Mouse (Mus musculus) forebrain, embryonic 14.5 days (tissue): ENCODE measurements around the gene Rab6a. TPM values are rescaled to one million over a fixed set of nuclear protein-coding genes. Genes with fewer than 3 reads are reported as not detected.

ENCODE experiments used
- ATAC-seq: fragments of 200-750 bp; cut with Nextera tagmentation; 2 replicates; pipeline ENCODE4 v1.8.0; 2017; ENCODE audit warnings: mild to moderate bottlenecking, moderate library complexity
- DNase-seq: peaks from one replicate; pipeline ENCODE4 v3.0.0-alpha.2; 2015; ENCODE audit warnings: low spot score
- H3K27ac ChIP-seq: fragments of 300-500 bp; sonication (generic); 2 replicates; pipeline ENCODE4 v1.5.1; 2014; ENCODE audit warnings: low read depth, mild to moderate bottlenecking, control low read depth, low read length, moderate library complexity
- H3K27me3 ChIP-seq: fragments of 300-500 bp; sonication (generic); replicated peaks from 2 replicates; pipeline ENCODE4 v1.6.1; 2014; ENCODE audit warnings: low read length, control low read depth, mixed read lengths; ENCODE audit not compliant: control insufficient read depth, insufficient read depth
- H3K36me3 ChIP-seq: fragments of 300-500 bp; sonication (generic); 2 replicates; pipeline ENCODE4 v1.6.1; 2014; ENCODE audit warnings: low read length, control low read depth; ENCODE audit not compliant: control insufficient read depth, insufficient read depth
- H3K4me1 ChIP-seq: fragments of 300-500 bp; sonication (generic); 2 replicates; pipeline ENCODE4 v1.6.1; 2014; ENCODE audit warnings: antibody characterized with exemption, low read length, control low read depth; ENCODE audit not compliant: control insufficient read depth, insufficient read depth
- H3K4me2 ChIP-seq: fragments of 300-500 bp; sonication (generic); 2 replicates; pipeline ENCODE4 v1.6.1; 2014; ENCODE audit warnings: mild to moderate bottlenecking, control low read depth, low read length
- H3K4me3 ChIP-seq: fragments of 300-500 bp; sonication (generic); 2 replicates; pipeline ENCODE4 v1.5.1; 2014; ENCODE audit warnings: low read depth, low read length, control low read depth
- H3K9ac ChIP-seq: fragments of 300-500 bp; sonication (generic); 2 replicates; pipeline ENCODE4 v1.6.1; 2014; ENCODE audit warnings: mild to moderate bottlenecking, low read length, control low read depth, moderate library complexity
- H3K9me3 ChIP-seq: fragments of 300-500 bp; sonication (generic); replicated peaks from 2 replicates; pipeline ENCODE4 v1.6.1; 2016; ENCODE audit warnings: low read length, control low read depth, mixed read lengths; ENCODE audit not compliant: control insufficient read depth
- WGBS: fragments of 180-500 bp; shearing (Covaris S2); extraction: QIAGEN DNeasy Blood & Tissue Kit; methylation state at CpG from one replicate; pipeline ENCODE4 v1.1.7; 2014; 5-methylcytosine and 5-hydroxymethylcytosine counted together
- polyA plus RNA-seq: library from polyadenylated mRNA; unstranded; fragments of >200 nt; fragmentation: Nextera tagmentation; extraction: Ambion mirVana; gene quantifications from 2 replicates; pipeline ENCODE4 v1.2.1, GENCODE M21; 2014

Rab6a gene
- polyA plus RNA-seq, 1 experiment from 2014 or later, result 188 TPM

GRCm38 (mm10) chr7:100684081-100684480 is 76.9 kb downstream of the Rab6a start:
- no peak overlapping the region for H3K9ac ChIP-seq
- no peak for ATAC-seq
- DNase-seq, result no peak
- H3K4me2 ChIP-seq, result no peak overlapping the region
- 82% methylated on average over 5 of the region's 5 CpGs for WGBS
- H3K36me3 ChIP-seq, result no peaks in the 10 kb centered on the region
- no peak overlapping the region for H3K27ac ChIP-seq
- no peak overlapping the region for H3K4me3 ChIP-seq
- no peaks in the 10 kb centered on the region for H3K4me1 ChIP-seq
- H3K9me3 ChIP-seq, result no peaks in the 10 kb centered on the region
- no peaks in the 10 kb centered on the region for H3K27me3 ChIP-seq

GRCm38 (mm10) chr7:100684538-100684937 is 77.3 kb downstream of the Rab6a start:
- 59% methylated on average over 7 of the region's 7 CpGs for WGBS
- H3K36me3 ChIP-seq, result no peaks in the 10 kb centered on the region
- no peak for ATAC-seq

GRCm38 (mm10) chr7:100685061-100686030 is 78.1 kb downstream of the Rab6a start:
- H3K36me3 ChIP-seq, result no peaks in the 10 kb centered on the region
- no peaks in the 10 kb centered on the region for H3K27me3 ChIP-seq
- no peak overlapping the region for H3K4me3 ChIP-seq
- no peak overlapping the region for H3K27ac ChIP-seq
- no peaks in the 10 kb centered on the region for H3K9me3 ChIP-seq
- H3K4me2 ChIP-seq, result no peak overlapping the region
- H3K9ac ChIP-seq, result no peak overlapping the region
- DNase-seq (peak; percentile 85), ATAC-seq (peak; percentile 66)
- no peaks in the 10 kb centered on the region for H3K4me1 ChIP-seq
- 42% methylated on average over 13 of the region's 13 CpGs for WGBS

More at GRCm38 (mm10) chr7:100684538-100684937, 77.3 kb downstream of the Rab6a start:
- no peaks in the 10 kb centered on the region for H3K4me1 ChIP-seq
- peak; percentile 77 for DNase-seq
- no peak overlapping the region for H3K27ac ChIP-seq
- no peaks in the 10 kb centered on the region for H3K27me3 ChIP-seq
- no peaks in the 10 kb centered on the region for H3K9me3 ChIP-seq
- no peak overlapping the region for H3K4me2 ChIP-seq
- no peak overlapping the region for H3K4me3 ChIP-seq
- no peak overlapping the region for H3K9ac ChIP-seq

GRCm38 (mm10) chr7:100688471-100688870 is 81.3 kb downstream of the Rab6a start:
- Histone ChIP-seq H3K36me3 (no peaks in the 10 kb centered on the region), H3K9ac (no peak overlapping the region), H3K4me1 (no peaks in the 10 kb centered on the region), H3K9me3 (no peaks in the 10 kb centered on the region), H3K4me3 (no peak overlapping the region), H3K27me3 (no peaks in the 10 kb centered on the region), H3K27ac (no peak overlapping the region), H3K4me2 (no peak overlapping the region)
- DNase-seq, result no peak
- WGBS, result 86% methylated on average over 7 of the region's 7 CpGs
- no peak for ATAC-seq

Other genes with a start within 250 kb of the Rab6a start
- 25.7 and 31.7 TPM in 2 replicates for gene C2cd3, start 235.2 kb upstream of the Rab6a start, polyA plus RNA-seq
- gene Ppme1, start 235.1 kb upstream of the Rab6a start, polyA plus RNA-seq, result 120 and 138 TPM in 2 replicates
- not detected in 2 replicates for gene Ucp3, start 134.4 kb upstream of the Rab6a start, polyA plus RNA-seq
- gene Ucp2, start 114.1 kb upstream of the Rab6a start, polyA plus RNA-seq, result 42.5 and 55.0 TPM in 2 replicates
- gene Dnajb13, start 92.5 kb upstream of the Rab6a start, polyA plus RNA-seq, result 4.6 and 5.0 TPM in 2 replicates
- gene Coa4, start 70.3 kb upstream of the Rab6a start, polyA plus RNA-seq, result 13.7 and 19.0 TPM in 2 replicates
- 82.8 and 85.1 TPM in 2 replicates for gene Mrpl48, start 891 bp downstream of the Rab6a start, polyA plus RNA-seq
- 5.7 and 8.0 TPM in 2 replicates for gene Plekhb1, start 55.0 kb downstream of the Rab6a start, polyA plus RNA-seq
- 86.6 and 103 TPM in 2 replicates for gene Fam168a, start 99.2 kb downstream of the Rab6a start, polyA plus RNA-seq